Mouse (Mus musculus) hindbrain, embryonic 16.5 days (tissue): ENCODE measurements around the gene Kyat1. TPM values are rescaled to one million over a fixed set of nuclear protein-coding genes. Genes with fewer than 3 reads are reported as not detected.

Experiments used
- ATAC-seq: fragments of 200-750 bp; cut with Nextera tagmentation; 2 replicates; pipeline ENCODE4 v1.8.0; 2017; ENCODE audit warnings: moderate TSS enrichment, moderate library complexity
- H3K27ac ChIP-seq: fragments of 300-500 bp; sonication (generic); 2 replicates; pipeline ENCODE4 v1.5.1; 2014; ENCODE audit warnings: low read depth, mild to moderate bottlenecking, control low read depth, low read length, moderate library complexity
- H3K27me3 ChIP-seq: fragments of 300-500 bp; sonication (generic); replicated peaks from 2 replicates; pipeline ENCODE4 v1.6.1; 2014; ENCODE audit warnings: low read length; ENCODE audit not compliant: control insufficient read depth, insufficient read depth
- H3K36me3 ChIP-seq: fragments of 300-500 bp; sonication (generic); 2 replicates; pipeline ENCODE4 v1.6.1; 2014; ENCODE audit warnings: mild to moderate bottlenecking, low read length, moderate library complexity, mixed read lengths; ENCODE audit not compliant: control insufficient read depth, insufficient read depth
- H3K4me1 ChIP-seq: fragments of 300-500 bp; sonication (generic); 2 replicates; pipeline ENCODE4 v1.6.1; 2014; ENCODE audit warnings: low read depth, low read length; ENCODE audit not compliant: control insufficient read depth, insufficient read depth
- H3K4me2 ChIP-seq: fragments of 300-500 bp; sonication (generic); 2 replicates; pipeline ENCODE4 v1.6.1; 2014; ENCODE audit warnings: mild to moderate bottlenecking, low read length, control low read depth, moderate library complexity
- H3K4me3 ChIP-seq: fragments of 300-500 bp; sonication (generic); 2 replicates; pipeline ENCODE4 v1.5.1; 2014; ENCODE audit warnings: mild to moderate bottlenecking, low read length, control low read depth, moderate library complexity
- H3K9ac ChIP-seq: fragments of 300-500 bp; sonication (generic); 2 replicates; pipeline ENCODE4 v1.6.1; 2014; ENCODE audit warnings: low read depth, mild to moderate bottlenecking, control low read depth, low read length, moderate library complexity
- H3K9me3 ChIP-seq: fragments of 300-500 bp; sonication (generic); 2 replicates; pipeline ENCODE4 v1.6.1; 2014; ENCODE audit warnings: mild to moderate bottlenecking, low read length, moderate library complexity; ENCODE audit not compliant: control insufficient read depth
- WGBS: fragments of 180-500 bp; shearing (Covaris S2); extraction: QIAGEN DNeasy Blood & Tissue Kit; methylation state at CpG from one replicate; pipeline ENCODE4 v1.1.7; 2014; 5-methylcytosine and 5-hydroxymethylcytosine counted together
- polyA plus RNA-seq: library from polyadenylated mRNA; unstranded; fragments of >200 nt; fragmentation: Nextera tagmentation; extraction: Ambion mirVana; gene quantifications from 2 replicates; pipeline ENCODE4 v1.2.1, GENCODE M21; 2015

Gene Kyat1
- polyA plus RNA-seq, 1 experiment from 2014 or later = 15.2 TPM

GRCm38 (mm10) chr2:30207401-30207800, 1.8 kb upstream of the Kyat1 start:
- no peak overlapping the region for H3K4me2 ChIP-seq
- no peaks in the 10 kb centered on the region for H3K36me3 ChIP-seq
- H3K4me1 ChIP-seq = peaks cover 11% of the 10 kb centered on the region
- 84% methylated on average over 4 of the region's 4 CpGs for WGBS
- no peak overlapping the region for H3K9ac ChIP-seq
- H3K4me3 ChIP-seq = no peak overlapping the region
- no peaks in the 10 kb centered on the region for H3K9me3 ChIP-seq
- no peak overlapping the region for H3K27ac ChIP-seq
- no peak for ATAC-seq
- no peaks in the 10 kb centered on the region for H3K27me3 ChIP-seq

GRCm38 (mm10) chr2:30205255-30205628, 405 bp downstream of the Kyat1 start:
- peak; percentile 70 for ATAC-seq
- Histone ChIP-seq H3K4me3 (peak overlapping the region; percentile 65), H3K4me1 (peaks cover 11% of the 10 kb centered on the region), H3K4me2 (peak overlapping the region; percentile 64), H3K9me3 (no peaks in the 10 kb centered on the region), H3K9ac (peak overlapping the region; percentile 67), H3K36me3 (no peaks in the 10 kb centered on the region), H3K27me3 (no peaks in the 10 kb centered on the region), H3K27ac (peak overlapping the region; percentile 77)
- under 1% methylated on average over 13 of the region's 13 CpGs for WGBS

GRCm38 (mm10) chr2:30203439-30203838, 2.2 kb downstream of the Kyat1 start:
- no peak overlapping the region for H3K27ac ChIP-seq
- no peak overlapping the region for H3K4me2 ChIP-seq
- ATAC-seq = no peak
- WGBS = 75% methylated on average over 7 of the region's 7 CpGs
- H3K36me3 ChIP-seq = no peaks in the 10 kb centered on the region
- no peaks in the 10 kb centered on the region for H3K27me3 ChIP-seq
- no peak overlapping the region for H3K4me3 ChIP-seq
- peaks cover 11% of the 10 kb centered on the region for H3K4me1 ChIP-seq
- H3K9ac ChIP-seq = no peak overlapping the region
- no peaks in the 10 kb centered on the region for H3K9me3 ChIP-seq

GRCm38 (mm10) chr2:30200388-30200925, 5.2 kb downstream of the Kyat1 start:
- Histone ChIP-seq H3K27me3 (no peaks in the 10 kb centered on the region), H3K4me1 (peaks cover 4% of the 10 kb centered on the region), H3K4me3 (no peak overlapping the region), H3K36me3 (no peaks in the 10 kb centered on the region), H3K9ac (no peak overlapping the region), H3K27ac (no peak overlapping the region), H3K4me2 (no peak overlapping the region), H3K9me3 (no peaks in the 10 kb centered on the region)
- no peak for ATAC-seq
- WGBS = 87% methylated on average over 5 of the region's 5 CpGs

GRCm38 (mm10) chr2:30199984-30200383, 5.7 kb downstream of the Kyat1 start:
- Histone ChIP-seq H3K4me1 (peaks cover 4% of the 10 kb centered on the region), H3K9me3 (no peaks in the 10 kb centered on the region), H3K27ac (no peak overlapping the region), H3K9ac (no peak overlapping the region), H3K36me3 (no peaks in the 10 kb centered on the region), H3K4me3 (no peak overlapping the region), H3K27me3 (no peaks in the 10 kb centered on the region), H3K4me2 (no peak overlapping the region)
- WGBS = 80% methylated on average over 1 of the region's 1 CpGs
- ATAC-seq = no peak

- ATAC-seq = no peak
- no peaks in the 10 kb centered on the region for H3K36me3 ChIP-seq
- H3K4me1 ChIP-seq = no peaks in the 10 kb centered on the region
- H3K27ac ChIP-seq = no peak overlapping the region
- H3K4me2 ChIP-seq = no peak overlapping the region
- WGBS = 65% methylated on average over 4 of the region's 4 CpGs
- H3K27me3 ChIP-seq = no peaks in the 10 kb centered on the region
- H3K9ac ChIP-seq = no peak overlapping the region
- no peaks in the 10 kb centered on the region for H3K9me3 ChIP-seq
- no peak overlapping the region for H3K4me3 ChIP-seq
These were observed 7.6 kb downstream of the Kyat1 start for GRCm38 (mm10) chr2:30198021-30198420.

GRCm38 (mm10) chr2:30194656-30195055, 11.0 kb downstream of the Kyat1 start:
- H3K4me3 ChIP-seq = no peak overlapping the region
- H3K4me1 ChIP-seq = no peaks in the 10 kb centered on the region
- 82% methylated on average over 3 of the region's 3 CpGs for WGBS
- H3K9me3 ChIP-seq = no peaks in the 10 kb centered on the region
- ATAC-seq = no peak
- H3K27ac ChIP-seq = no peak overlapping the region
- no peak overlapping the region for H3K9ac ChIP-seq
- no peak overlapping the region for H3K4me2 ChIP-seq
- H3K27me3 ChIP-seq = no peaks in the 10 kb centered on the region
- no peaks in the 10 kb centered on the region for H3K36me3 ChIP-seq

GRCm38 (mm10) chr2:30191790-30192580, 13.7 kb downstream of the Kyat1 start:
- 89% methylated on average over 12 of the region's 12 CpGs for WGBS
- no peaks in the 10 kb centered on the region for H3K36me3 ChIP-seq
- no peaks in the 10 kb centered on the region for H3K27me3 ChIP-seq
- no peak overlapping the region for H3K27ac ChIP-seq
- no peaks in the 10 kb centered on the region for H3K9me3 ChIP-seq
- no peak overlapping the region for H3K4me3 ChIP-seq
- H3K4me2 ChIP-seq = no peak overlapping the region
- ATAC-seq = no peak
- no peak overlapping the region for H3K9ac ChIP-seq
- no peaks in the 10 kb centered on the region for H3K4me1 ChIP-seq

- H3K4me3 ChIP-seq = no peak overlapping the region
- no peaks in the 10 kb centered on the region for H3K36me3 ChIP-seq
- no peak overlapping the region for H3K4me2 ChIP-seq
- no peak overlapping the region for H3K27ac ChIP-seq
- H3K9ac ChIP-seq = no peak overlapping the region
- no peaks in the 10 kb centered on the region for H3K27me3 ChIP-seq
- 80% methylated on average over 3 of the region's 3 CpGs for WGBS
- no peaks in the 10 kb centered on the region for H3K4me1 ChIP-seq
- no peaks in the 10 kb centered on the region for H3K9me3 ChIP-seq
- no peak for ATAC-seq
These were observed 20.0 kb downstream of the Kyat1 start for GRCm38 (mm10) chr2:30185681-30186080.
